Mouse (Mus musculus) limb, embryonic 15.5 days (tissue): ENCODE results near the gene Ankrd13d. TPM values are rescaled to one million over a fixed set of nuclear protein-coding genes. Genes with fewer than 3 reads are reported as not detected.

Source experiments
- ATAC-seq: fragments of 200-750 bp; cut with Nextera tagmentation; 2 replicates; pipeline ENCODE4 v1.8.0; 2017; ENCODE audit warnings: low read depth, moderate TSS enrichment; ENCODE audit not compliant: insufficient number of reproducible peaks, low FRiP score, low TSS enrichment
- H3K27ac ChIP-seq: fragments of 300-500 bp; sonication (generic); 2 replicates; pipeline ENCODE4 v1.5.1; 2015; ENCODE audit warnings: moderate library complexity, mild to moderate bottlenecking, inconsistent platforms
- H3K27me3 ChIP-seq: fragments of 300-500 bp; sonication (generic); 2 replicates; pipeline ENCODE4 v1.6.1; 2015; ENCODE audit warnings: inconsistent platforms
- H3K36me3 ChIP-seq: fragments of 300-500 bp; sonication (generic); 2 replicates; pipeline ENCODE4 v1.6.1; 2015; ENCODE audit warnings: inconsistent platforms
- H3K4me1 ChIP-seq: fragments of 300-500 bp; sonication (generic); 2 replicates; pipeline ENCODE4 v1.6.1; 2015; ENCODE audit warnings: inconsistent platforms
- H3K4me2 ChIP-seq: fragments of 300-500 bp; sonication (generic); 2 replicates; pipeline ENCODE4 v1.6.1; 2015; ENCODE audit warnings: mild to moderate bottlenecking, inconsistent platforms
- H3K4me3 ChIP-seq: fragments of 300-500 bp; sonication (generic); 2 replicates; pipeline ENCODE4 v1.5.1; 2015; ENCODE audit warnings: mild to moderate bottlenecking, inconsistent platforms
- H3K9ac ChIP-seq: fragments of 300-500 bp; sonication (generic); 2 replicates; pipeline ENCODE4 v1.6.1; 2015; ENCODE audit warnings: inconsistent platforms
- H3K9me3 ChIP-seq: fragments of 300-500 bp; sonication (generic); 2 replicates; pipeline ENCODE4 v1.6.1; 2016; ENCODE audit warnings: inconsistent platforms
- WGBS: fragments of 180-500 bp; shearing (Covaris S2); methylation state at CpG from one replicate; pipeline ENCODE4 v1.1.7; 2015; 5-methylcytosine and 5-hydroxymethylcytosine counted together
- polyA plus RNA-seq: library from polyadenylated mRNA; unstranded; fragments of >200 nt; fragmentation: Nextera tagmentation; extraction: Ambion mirVana; gene quantifications from 2 replicates; pipeline ENCODE4 v1.2.1, GENCODE M21; 2015

Gene Ankrd13d
- polyA plus RNA-seq: 11.8 TPM in 2 replicates

- H3K36me3 ChIP-seq: peaks cover 43% of the 10 kb centered on the region
- no peaks in the 10 kb centered on the region for H3K9me3 ChIP-seq
- peak within 1 kb of the TSS; percentile 57 for H3K27ac ChIP-seq
- peak; percentile 92 for ATAC-seq
- H3K4me2 ChIP-seq: peak within 1 kb of the TSS; percentile 83
- H3K9ac ChIP-seq: peak within 1 kb of the TSS; percentile 51
- WGBS: under 1% methylated on average over 45 of the region's 50 CpGs
- H3K4me3 ChIP-seq: peak within 1 kb of the TSS; percentile 63
- peaks cover 16% of the 10 kb centered on the region for H3K4me1 ChIP-seq
- H3K27me3 ChIP-seq: no peaks in the 10 kb centered on the region
These were observed at the start of gene Ankrd13d for GRCm38 (mm10) chr19:4282898-4283553. Gene Ankrd13d (minus strand): TSS chr19:4283137.

GRCm38 (mm10) chr19:4332653-4333052 lies 49.7 kb upstream of the Ankrd13d start:
- H3K4me1 ChIP-seq: peaks cover 26% of the 10 kb centered on the region
- no peaks in the 10 kb centered on the region for H3K27me3 ChIP-seq
- peak overlapping the region; percentile 39; the same call in 1 of the 2 replicates for H3K9ac ChIP-seq
- under 1% methylated on average over 4 of the region's 4 CpGs for WGBS
- peak overlapping the region; percentile 66 for H3K4me2 ChIP-seq
- no peaks in the 10 kb centered on the region for H3K9me3 ChIP-seq
- peak overlapping the region; percentile 52 for H3K4me3 ChIP-seq
- H3K36me3 ChIP-seq: peaks cover 40% of the 10 kb centered on the region
- ATAC-seq: no peak
- H3K27ac ChIP-seq: peak overlapping the region; percentile 93

- Histone ChIP-seq H3K27me3 (no peaks in the 10 kb centered on the region), H3K9ac (no peak overlapping the region), H3K9me3 (no peaks in the 10 kb centered on the region), H3K4me2 (no peak overlapping the region), H3K4me1 (peaks cover 26% of the 10 kb centered on the region), H3K27ac (no peak overlapping the region), H3K36me3 (peaks cover 51% of the 10 kb centered on the region), H3K4me3 (no peak overlapping the region)
- ATAC-seq: no peak
- WGBS: 91% methylated on average over 3 of the region's 3 CpGs
These were observed 48.3 kb upstream of the Ankrd13d start for GRCm38 (mm10) chr19:4331273-4331672.

GRCm38 (mm10) chr19:4330603-4331002 lies 47.7 kb upstream of the Ankrd13d start:
- H3K4me1 ChIP-seq: peaks cover 26% of the 10 kb centered on the region
- no peak overlapping the region for H3K4me3 ChIP-seq
- peaks cover 58% of the 10 kb centered on the region for H3K36me3 ChIP-seq
- WGBS: 88% methylated on average over 2 of the region's 2 CpGs
- H3K9me3 ChIP-seq: no peaks in the 10 kb centered on the region
- H3K27ac ChIP-seq: no peak overlapping the region
- H3K9ac ChIP-seq: no peak overlapping the region
- no peak for ATAC-seq
- H3K4me2 ChIP-seq: no peak overlapping the region
- H3K27me3 ChIP-seq: no peaks in the 10 kb centered on the region

GRCm38 (mm10) chr19:4328737-4329304 lies 45.9 kb upstream of the Ankrd13d start:
- H3K4me1 ChIP-seq: peaks cover 16% of the 10 kb centered on the region
- H3K9ac ChIP-seq: no peak overlapping the region
- H3K4me3 ChIP-seq: no peak overlapping the region
- no peaks in the 10 kb centered on the region for H3K27me3 ChIP-seq
- H3K27ac ChIP-seq: no peak overlapping the region
- H3K36me3 ChIP-seq: peaks cover 73% of the 10 kb centered on the region
- WGBS: 91% methylated on average over 8 of the region's 8 CpGs
- no peak for ATAC-seq
- H3K9me3 ChIP-seq: no peaks in the 10 kb centered on the region
- H3K4me2 ChIP-seq: no peak overlapping the region

GRCm38 (mm10) chr19:4326881-4327280 lies 43.9 kb upstream of the Ankrd13d start:
- no peak overlapping the region for H3K27ac ChIP-seq
- H3K4me1 ChIP-seq: peaks cover 3% of the 10 kb centered on the region
- no peak for ATAC-seq
- H3K4me3 ChIP-seq: no peak overlapping the region
- H3K9ac ChIP-seq: no peak overlapping the region
- no peak overlapping the region for H3K4me2 ChIP-seq
- H3K27me3 ChIP-seq: no peaks in the 10 kb centered on the region
- WGBS: 63% methylated on average over 1 of the region's 1 CpGs
- H3K9me3 ChIP-seq: no peaks in the 10 kb centered on the region
- peaks cover 89% of the 10 kb centered on the region for H3K36me3 ChIP-seq

GRCm38 (mm10) chr19:4326106-4326505 lies 43.2 kb upstream of the Ankrd13d start:
- H3K4me2 ChIP-seq: no peak overlapping the region
- no peaks in the 10 kb centered on the region for H3K27me3 ChIP-seq
- H3K9me3 ChIP-seq: no peaks in the 10 kb centered on the region
- no peaks in the 10 kb centered on the region for H3K4me1 ChIP-seq
- WGBS: 75% methylated on average over 3 of the region's 3 CpGs
- no peak overlapping the region for H3K9ac ChIP-seq
- H3K4me3 ChIP-seq: no peak overlapping the region
- H3K36me3 ChIP-seq: peaks cover 91% of the 10 kb centered on the region
- H3K27ac ChIP-seq: no peak overlapping the region
- ATAC-seq: no peak

- H3K27me3 ChIP-seq: no peaks in the 10 kb centered on the region
- H3K4me2 ChIP-seq: no peak overlapping the region
- no peak for ATAC-seq
- 91% methylated on average over 3 of the region's 3 CpGs for WGBS
- H3K4me1 ChIP-seq: no peaks in the 10 kb centered on the region
- no peaks in the 10 kb centered on the region for H3K9me3 ChIP-seq
- H3K9ac ChIP-seq: no peak overlapping the region
- H3K36me3 ChIP-seq: peaks cover 95% of the 10 kb centered on the region
- no peak overlapping the region for H3K27ac ChIP-seq
- H3K4me3 ChIP-seq: no peak overlapping the region
These were observed 39.2 kb upstream of the Ankrd13d start for GRCm38 (mm10) chr19:4322134-4322533.

- 71% methylated on average over 1 of the region's 1 CpGs for WGBS
- no peaks in the 10 kb centered on the region for H3K27me3 ChIP-seq
- peaks cover 94% of the 10 kb centered on the region for H3K36me3 ChIP-seq
- no peaks in the 10 kb centered on the region for H3K9me3 ChIP-seq
- ATAC-seq: no peak
- H3K4me1 ChIP-seq: no peaks in the 10 kb centered on the region
- H3K27ac ChIP-seq: no peak overlapping the region
- no peak overlapping the region for H3K9ac ChIP-seq
- H3K4me2 ChIP-seq: no peak overlapping the region
- no peak overlapping the region for H3K4me3 ChIP-seq
These were observed 38.7 kb upstream of the Ankrd13d start for GRCm38 (mm10) chr19:4321622-4322021.

GRCm38 (mm10) chr19:4319272-4319671 lies 36.3 kb upstream of the Ankrd13d start:
- Histone ChIP-seq H3K4me3 (no peak overlapping the region), H3K4me2 (no peak overlapping the region), H3K27ac (no peak overlapping the region), H3K36me3 (peaks cover 78% of the 10 kb centered on the region), H3K27me3 (no peaks in the 10 kb centered on the region), H3K9me3 (no peaks in the 10 kb centered on the region), H3K9ac (no peak overlapping the region), H3K4me1 (0 out of 2 replicates have a peak, but pooled peaks cover 3% of the 10 kb centered on the region)
- 42% methylated on average over 4 of the region's 4 CpGs for WGBS
- no peak for ATAC-seq

GRCm38 (mm10) chr19:4317181-4317580 lies 34.2 kb upstream of the Ankrd13d start:
- Histone ChIP-seq H3K27ac (no peak overlapping the region), H3K4me2 (no peak overlapping the region), H3K4me3 (no peak overlapping the region), H3K4me1 (0 out of 2 replicates have a peak, but pooled peaks cover 3% of the 10 kb centered on the region), H3K36me3 (peaks cover 75% of the 10 kb centered on the region), H3K9me3 (no peaks in the 10 kb centered on the region), H3K27me3 (no peaks in the 10 kb centered on the region), H3K9ac (no peak overlapping the region)
- no peak for ATAC-seq
- WGBS: 85% methylated on average over 3 of the region's 3 CpGs

GRCm38 (mm10) chr19:4315223-4315944 lies 32.4 kb upstream of the Ankrd13d start:
- H3K4me1 ChIP-seq: 0 out of 2 replicates have a peak, but pooled peaks cover 3% of the 10 kb centered on the region
- no peaks in the 10 kb centered on the region for H3K27me3 ChIP-seq
- 81% methylated on average over 6 of the region's 6 CpGs for WGBS
- no peak overlapping the region for H3K27ac ChIP-seq
- H3K9me3 ChIP-seq: no peaks in the 10 kb centered on the region
- no peak overlapping the region for H3K4me3 ChIP-seq
- H3K9ac ChIP-seq: no peak overlapping the region
- no peak overlapping the region for H3K4me2 ChIP-seq
- no peak for ATAC-seq
- peaks cover 59% of the 10 kb centered on the region for H3K36me3 ChIP-seq
